Mouse (Mus musculus): Measurements from ENCODE around the gene Atp4b. TPM values are rescaled to one million over a fixed set of nuclear protein-coding genes. Genes with fewer than 3 reads are reported as not detected.

The Atp4b gene
- polyA plus RNA-seq, 1 experiment from 2014 or later, result not detected

GRCm38 (mm10) chr8:13428156-13428555 lies 31.5 kb upstream of the Atp4b start:
- DNase-seq (no peak), ATAC-seq (ENCODE audit: insufficient read depth) (no peak)
- no peak overlapping the region for H3K4me3 ChIP-seq (ENCODE audit: low read depth, low read length)
- no peak overlapping the region for H3K4me2 ChIP-seq
- no peaks in the 10 kb centered on the region for H3K4me1 ChIP-seq (ENCODE audit: insufficient read depth)
- TF ChIP-seq CTCF (IDR thresholded peaks at IDR 0.05; ENCODE audit: low read depth), result no peak
- no peak overlapping the region; the same call in 1 of the 2 replicates for H3K27ac ChIP-seq (ENCODE audit: low read depth)
- no peaks in the 10 kb centered on the region for H3K27me3 ChIP-seq (ENCODE audit: insufficient read depth, low read length)
- WGBS, result 77% methylated on average over 9 of the region's 9 CpGs
- H3K9ac ChIP-seq, result no peak overlapping the region
- H3K9me3 ChIP-seq (ENCODE audit: low read depth, low read length), result no peaks in the 10 kb centered on the region
- no peaks in the 10 kb centered on the region for H3K36me3 ChIP-seq (ENCODE audit: insufficient read depth)

GRCm38 (mm10) chr8:13427351-13427750 lies 30.7 kb upstream of the Atp4b start:
- Histone ChIP-seq H3K27ac (ENCODE audit: low read depth) (no peak overlapping the region), H3K4me1 (ENCODE audit: insufficient read depth) (no peaks in the 10 kb centered on the region), H3K9ac (no peak overlapping the region), H3K4me2 (no peak overlapping the region), H3K27me3 (ENCODE audit: insufficient read depth, low read length) (no peaks in the 10 kb centered on the region), H3K9me3 (ENCODE audit: low read depth, low read length) (no peaks in the 10 kb centered on the region), H3K4me3 (ENCODE audit: low read depth, low read length) (no peak overlapping the region), H3K36me3 (ENCODE audit: insufficient read depth) (no peaks in the 10 kb centered on the region)
- WGBS, result 57% methylated on average over 6 of the region's 6 CpGs
- TF ChIP-seq CTCF (IDR thresholded peaks at IDR 0.05; ENCODE audit: low read depth), result no peak
- ATAC-seq (ENCODE audit: insufficient read depth) (no peak), DNase-seq (peak; percentile 35)

GRCm38 (mm10) chr8:13420970-13421369 lies 24.3 kb upstream of the Atp4b start:
- Histone ChIP-seq H3K36me3 (ENCODE audit: insufficient read depth) (no peaks in the 10 kb centered on the region), H3K27ac (ENCODE audit: low read depth) (no peak overlapping the region), H3K9me3 (ENCODE audit: low read depth, low read length) (no peaks in the 10 kb centered on the region), H3K9ac (no peak overlapping the region), H3K4me3 (ENCODE audit: low read depth, low read length) (no peak overlapping the region), H3K4me1 (ENCODE audit: insufficient read depth) (no peaks in the 10 kb centered on the region), H3K27me3 (ENCODE audit: insufficient read depth, low read length) (no peaks in the 10 kb centered on the region), H3K4me2 (no peak overlapping the region)
- no peak for DNase-seq
- ATAC-seq (ENCODE audit: insufficient read depth), result no peak
- TF ChIP-seq CTCF (IDR thresholded peaks at IDR 0.05; ENCODE audit: low read depth), result no peak
- 89% methylated on average over 6 of the region's 6 CpGs for WGBS

GRCm38 (mm10) chr8:13419111-13419639 lies 22.6 kb upstream of the Atp4b start:
- Histone ChIP-seq H3K27ac (ENCODE audit: low read depth) (no peak overlapping the region), H3K4me1 (ENCODE audit: insufficient read depth) (no peaks in the 10 kb centered on the region), H3K36me3 (ENCODE audit: insufficient read depth) (no peaks in the 10 kb centered on the region), H3K27me3 (ENCODE audit: insufficient read depth, low read length) (no peaks in the 10 kb centered on the region), H3K4me2 (no peak overlapping the region), H3K4me3 (ENCODE audit: low read depth, low read length) (no peak overlapping the region), H3K9me3 (ENCODE audit: low read depth, low read length) (no peaks in the 10 kb centered on the region), H3K9ac (no peak overlapping the region)
- WGBS, result 71% methylated on average over 2 of the region's 2 CpGs
- TF ChIP-seq CTCF (IDR thresholded peaks at IDR 0.05; ENCODE audit: low read depth), result no peak
- ATAC-seq (ENCODE audit: insufficient read depth) (no peak), DNase-seq (no peak)

- H3K9me3 ChIP-seq (ENCODE audit: low read depth, low read length), result no peaks in the 10 kb centered on the region
- ATAC-seq (ENCODE audit: insufficient read depth) (no peak), DNase-seq (no peak)
- H3K4me1 ChIP-seq (ENCODE audit: insufficient read depth), result no peaks in the 10 kb centered on the region
- no peak overlapping the region for H3K4me2 ChIP-seq
- H3K36me3 ChIP-seq (ENCODE audit: insufficient read depth), result no peaks in the 10 kb centered on the region
- no peak overlapping the region for H3K9ac ChIP-seq
- no peaks in the 10 kb centered on the region for H3K27me3 ChIP-seq (ENCODE audit: insufficient read depth, low read length)
- H3K27ac ChIP-seq (ENCODE audit: low read depth), result no peak overlapping the region
- 72% methylated on average over 10 of the region's 10 CpGs for WGBS
- no peak overlapping the region for H3K4me3 ChIP-seq (ENCODE audit: low read depth, low read length)
- no peak for TF ChIP-seq CTCF (IDR thresholded peaks at IDR 0.05; ENCODE audit: low read depth)
These were observed 19.3 kb upstream of the Atp4b start for GRCm38 (mm10) chr8:13415879-13416278.

GRCm38 (mm10) chr8:13413823-13414390 lies 17.3 kb upstream of the Atp4b start:
- Histone ChIP-seq H3K9ac (no peak overlapping the region), H3K27me3 (ENCODE audit: insufficient read depth, low read length) (no peaks in the 10 kb centered on the region), H3K4me3 (ENCODE audit: low read depth, low read length) (no peak overlapping the region), H3K27ac (ENCODE audit: low read depth) (no peak overlapping the region), H3K36me3 (ENCODE audit: insufficient read depth) (no peaks in the 10 kb centered on the region), H3K4me1 (ENCODE audit: insufficient read depth) (no peaks in the 10 kb centered on the region), H3K9me3 (ENCODE audit: low read depth, low read length) (no peaks in the 10 kb centered on the region), H3K4me2 (no peak overlapping the region)
- ATAC-seq (ENCODE audit: insufficient read depth), result no peak
- DNase-seq, result no peak
- WGBS, result 34% methylated on average over 12 of the region's 12 CpGs
- TF ChIP-seq CTCF (IDR thresholded peaks at IDR 0.05; ENCODE audit: low read depth), result no peak

- ATAC-seq (ENCODE audit: insufficient read depth) (0 out of 2 replicates have a peak, but pooled peaks have one; percentile 30), DNase-seq (peak; percentile 86)
- no peak overlapping the region for H3K27ac ChIP-seq (ENCODE audit: low read depth)
- H3K36me3 ChIP-seq (ENCODE audit: insufficient read depth), result no peaks in the 10 kb centered on the region
- H3K4me1 ChIP-seq (ENCODE audit: insufficient read depth), result no peaks in the 10 kb centered on the region
- no peaks in the 10 kb centered on the region for H3K27me3 ChIP-seq (ENCODE audit: insufficient read depth, low read length)
- H3K9ac ChIP-seq, result no peak overlapping the region
- H3K4me2 ChIP-seq, result no peak overlapping the region
- 62% methylated on average over 13 of the region's 13 CpGs for WGBS
- peak; percentile 90 for TF ChIP-seq CTCF (IDR thresholded peaks at IDR 0.05; ENCODE audit: low read depth)
- no peak overlapping the region for H3K4me3 ChIP-seq (ENCODE audit: low read depth, low read length)
- H3K9me3 ChIP-seq (ENCODE audit: low read depth, low read length), result no peaks in the 10 kb centered on the region
These were observed 16.4 kb upstream of the Atp4b start for GRCm38 (mm10) chr8:13412891-13413558.

Measured in lung, embryonic 14.5 days (tissue).